Mouse (Mus musculus): ENCODE measurements around the gene Csk. TPM values are rescaled to one million over a fixed set of nuclear protein-coding genes. Genes with fewer than 3 reads are reported as not detected.

Csk gene
- total and polyA plus RNA-seq, 2 experiments from 2014 or later = 10.8 to 54.2 TPM

DNA sequence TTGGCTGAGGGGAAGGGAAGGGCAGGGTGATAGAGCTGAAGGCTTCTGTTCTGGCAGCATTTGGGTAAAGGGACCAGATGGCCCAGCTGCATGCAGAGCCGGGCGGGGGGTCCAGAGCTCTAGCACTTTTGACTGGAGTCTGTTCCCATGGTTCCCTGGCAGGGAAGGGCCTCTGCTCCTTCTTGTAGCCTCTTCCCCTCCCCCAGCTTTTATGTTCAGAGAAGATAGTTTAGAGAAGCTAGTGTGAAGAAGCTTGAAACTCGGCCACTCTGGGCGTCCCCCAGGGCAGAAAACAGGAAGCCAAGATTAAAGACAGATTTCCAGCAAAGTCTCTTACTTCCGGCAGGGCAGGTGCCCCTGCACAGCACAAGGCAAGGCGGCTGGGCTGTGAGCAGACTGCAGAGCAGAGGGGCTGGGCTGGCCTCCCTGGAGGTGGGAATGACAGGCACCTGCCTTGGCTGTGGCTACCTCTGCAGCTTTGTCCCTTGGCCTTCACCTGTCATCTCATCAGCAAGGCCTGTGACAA, 2.6 kb downstream of the Csk start:
- no peak for DNase-seq (ENCODE audit: low spot score)
- TF ChIP-seq EP300 (IDR thresholded peaks at IDR 0.05; ENCODE audit: low read depth) (no peak), CTCF (IDR thresholded peaks at IDR 0.05; ENCODE audit: low read depth) (no peak)
- 43% methylated on average over 6 of the region's 6 CpGs for WGBS
- no peak for ATAC-seq (ENCODE audit: insufficient read depth, low read depth)
- no peak overlapping the region; the same call in 1 of the 2 replicates for H3K4me2 ChIP-seq (ENCODE audit: low read depth, low read length)
- peaks cover 9% of the 10 kb centered on the region; the same call in 1 of the 2 replicates for H3K4me1 ChIP-seq (ENCODE audit: control insufficient read depth, insufficient read depth)
- no peaks in the 10 kb centered on the region for H3K9me3 ChIP-seq (replicated peaks; ENCODE audit: control insufficient read depth, low read length)
- H3K27ac ChIP-seq (ENCODE audit: low read depth) = peak overlapping the region; percentile 58; the same call in 1 of the 2 replicates
- no peaks in the 10 kb centered on the region for H3K36me3 ChIP-seq (replicated peaks; ENCODE audit: control insufficient read depth, insufficient read depth, low read length)
- no peaks in the 10 kb centered on the region for H3K27me3 ChIP-seq (ENCODE audit: control insufficient read depth, insufficient read depth, low read length)
- no peak overlapping the region for H3K4me3 ChIP-seq (ENCODE audit: low read depth, low read length)
- H3K9ac ChIP-seq (replicated peaks; ENCODE audit: low read depth, low read length) = no peak overlapping the region

DNA sequence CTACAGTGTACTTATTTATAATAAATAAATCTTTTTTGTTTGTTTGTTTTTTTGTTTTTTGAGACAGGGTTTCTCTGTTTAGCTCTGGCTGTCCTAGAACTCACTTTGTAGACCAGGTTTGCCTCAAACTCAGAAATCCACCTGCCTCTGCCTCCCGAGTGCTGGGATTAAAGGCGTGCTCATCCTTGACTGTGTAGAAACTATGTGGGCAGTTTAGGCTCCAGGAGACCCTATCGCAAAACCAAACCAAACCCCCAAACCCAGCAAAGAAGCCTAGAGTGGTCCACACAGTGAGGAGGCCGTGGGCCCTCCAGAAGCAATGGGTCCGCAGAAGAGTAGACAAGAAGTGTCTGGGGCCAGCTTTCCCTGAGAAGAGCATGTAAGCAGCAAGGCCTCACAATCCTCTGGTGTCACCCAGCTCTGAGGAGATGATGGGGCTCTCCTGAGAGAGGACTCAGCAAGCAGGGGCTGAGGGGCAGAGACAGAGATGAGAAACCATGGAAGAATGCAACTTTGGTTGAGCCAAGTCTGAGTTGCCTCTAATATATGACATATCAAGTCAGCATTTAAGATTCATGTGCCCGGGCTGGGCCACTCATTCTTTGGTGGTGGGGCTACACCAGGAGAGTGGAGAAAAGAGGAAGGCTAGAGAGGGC, 3.2 kb downstream of the Csk start:
- DNase-seq (ENCODE audit: low spot score) (no peak), ATAC-seq (ENCODE audit: insufficient read depth, low read depth) (no peak)
- H3K36me3 ChIP-seq (replicated peaks; ENCODE audit: control insufficient read depth, insufficient read depth, low read length) = no peaks in the 10 kb centered on the region
- H3K9me3 ChIP-seq (replicated peaks; ENCODE audit: control insufficient read depth, low read length) = no peaks in the 10 kb centered on the region
- H3K4me3 ChIP-seq (ENCODE audit: low read depth, low read length) = no peak overlapping the region
- TF ChIP-seq EP300 (IDR thresholded peaks at IDR 0.05; ENCODE audit: low read depth) = no peak
- no peak for TF ChIP-seq CTCF (IDR thresholded peaks at IDR 0.05; ENCODE audit: low read depth)
- no peak overlapping the region; the same call in 1 of the 2 replicates for H3K4me2 ChIP-seq (ENCODE audit: low read depth, low read length)
- H3K27me3 ChIP-seq (ENCODE audit: control insufficient read depth, insufficient read depth, low read length) = no peaks in the 10 kb centered on the region
- no peak overlapping the region for H3K9ac ChIP-seq (replicated peaks; ENCODE audit: low read depth, low read length)
- H3K27ac ChIP-seq (ENCODE audit: low read depth) = peak overlapping the region; percentile 58; the same call in 1 of the 2 replicates
- WGBS = 86% methylated on average over 6 of the region's 6 CpGs
- H3K4me1 ChIP-seq (ENCODE audit: control insufficient read depth, insufficient read depth) = peaks cover 11% of the 10 kb centered on the region; the same call in 1 of the 2 replicates

DNA sequence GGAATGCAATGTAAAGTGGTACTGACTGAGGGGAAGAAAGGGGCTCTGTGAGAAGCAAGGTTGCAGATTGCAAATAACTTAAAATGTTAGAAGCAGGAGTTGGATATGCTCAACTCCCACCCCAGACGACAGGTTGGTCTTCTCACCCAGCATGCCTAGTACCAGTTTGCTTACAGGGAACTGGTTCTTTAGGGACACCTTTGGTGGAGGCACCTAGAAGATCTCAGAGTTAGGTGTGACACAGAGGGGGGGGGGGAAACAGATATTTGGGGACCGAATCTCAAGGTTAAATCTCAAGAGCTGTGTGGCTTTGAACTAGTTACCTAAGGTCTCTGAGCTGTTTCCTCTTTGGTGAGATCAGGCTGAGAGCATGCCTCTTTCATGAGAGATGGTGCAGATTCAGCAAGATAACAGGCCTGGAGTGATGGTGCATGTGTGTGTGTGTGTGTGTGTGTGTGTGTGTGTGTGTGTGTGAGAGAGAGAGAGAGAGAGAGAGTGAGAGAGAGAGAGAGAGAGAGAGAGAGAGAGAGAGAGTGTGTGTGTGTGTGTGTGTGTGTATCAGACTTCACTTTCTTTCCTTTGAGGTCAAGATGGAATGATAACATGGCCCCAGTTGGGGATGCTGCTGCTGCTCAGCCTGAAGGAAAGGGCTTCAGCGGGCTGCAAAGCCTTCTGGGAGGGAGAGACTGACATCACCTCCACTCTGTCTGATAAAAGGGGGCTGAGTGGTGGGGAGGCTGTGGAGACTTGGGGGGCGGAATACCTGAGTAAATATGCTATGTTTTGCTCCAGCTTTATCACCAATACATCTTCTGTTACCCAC, 5.9 kb downstream of the Csk start:
- no peaks in the 10 kb centered on the region for H3K36me3 ChIP-seq (replicated peaks; ENCODE audit: control insufficient read depth, insufficient read depth, low read length)
- no peak for TF ChIP-seq EP300 (IDR thresholded peaks at IDR 0.05; ENCODE audit: low read depth)
- TF ChIP-seq CTCF (IDR thresholded peaks at IDR 0.05; ENCODE audit: low read depth) = no peak
- WGBS = 70% methylated on average over 4 of the region's 4 CpGs
- H3K27me3 ChIP-seq (ENCODE audit: control insufficient read depth, insufficient read depth, low read length) = no peaks in the 10 kb centered on the region
- H3K9me3 ChIP-seq (replicated peaks; ENCODE audit: control insufficient read depth, low read length) = no peaks in the 10 kb centered on the region
- DNase-seq (ENCODE audit: low spot score) (no peak), ATAC-seq (ENCODE audit: insufficient read depth, low read depth) (no peak)
- peak overlapping the region; percentile 2; the same call in 1 of the 2 replicates for H3K27ac ChIP-seq (ENCODE audit: low read depth)
- H3K4me1 ChIP-seq (ENCODE audit: control insufficient read depth, insufficient read depth) = peaks cover 30% of the 10 kb centered on the region
- H3K4me2 ChIP-seq (ENCODE audit: low read depth, low read length) = no peak overlapping the region
- no peak overlapping the region for H3K9ac ChIP-seq (replicated peaks; ENCODE audit: low read depth, low read length)
- H3K4me3 ChIP-seq (ENCODE audit: low read depth, low read length) = no peak overlapping the region

DNA sequence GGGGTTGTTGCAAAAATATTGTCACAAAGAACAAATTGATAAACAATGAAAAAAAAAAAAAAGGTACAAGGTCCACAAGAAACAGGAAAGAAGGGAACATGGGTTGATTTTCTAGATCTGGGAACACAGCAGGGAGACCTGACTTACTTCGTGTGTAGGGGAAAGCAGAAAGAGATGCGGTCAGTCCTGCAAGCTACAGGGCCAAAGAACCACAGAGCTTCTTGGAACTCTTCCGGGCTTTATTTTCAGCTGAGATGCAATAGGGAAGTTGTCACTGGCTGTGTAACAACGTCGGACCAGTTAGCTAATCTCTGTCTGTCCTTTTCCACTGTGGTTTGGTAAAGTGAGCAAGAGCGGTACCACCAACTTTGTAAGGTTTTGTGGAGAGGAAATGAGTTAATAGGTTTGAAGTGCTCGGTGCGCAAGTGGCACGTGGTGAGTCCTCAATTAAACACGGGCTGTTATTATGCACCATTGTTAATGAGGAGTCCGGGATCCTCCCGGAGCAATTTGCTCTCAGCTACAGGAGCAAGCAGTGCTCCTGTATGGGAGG, 6.8 kb downstream of the Csk start:
- no peak for TF ChIP-seq EP300 (IDR thresholded peaks at IDR 0.05; ENCODE audit: low read depth)
- no peak for TF ChIP-seq CTCF (IDR thresholded peaks at IDR 0.05; ENCODE audit: low read depth)
- H3K4me2 ChIP-seq (ENCODE audit: low read depth, low read length) = no peak overlapping the region
- H3K4me1 ChIP-seq (ENCODE audit: control insufficient read depth, insufficient read depth) = peaks cover 30% of the 10 kb centered on the region
- no peaks in the 10 kb centered on the region for H3K9me3 ChIP-seq (replicated peaks; ENCODE audit: control insufficient read depth, low read length)
- H3K4me3 ChIP-seq (ENCODE audit: low read depth, low read length) = no peak overlapping the region
- no peaks in the 10 kb centered on the region for H3K36me3 ChIP-seq (replicated peaks; ENCODE audit: control insufficient read depth, insufficient read depth, low read length)
- 70% methylated on average over 12 of the region's 12 CpGs for WGBS
- ATAC-seq (ENCODE audit: insufficient read depth, low read depth) (no peak), DNase-seq (ENCODE audit: low spot score) (no peak)
- no peak overlapping the region for H3K9ac ChIP-seq (replicated peaks; ENCODE audit: low read depth, low read length)
- no peaks in the 10 kb centered on the region for H3K27me3 ChIP-seq (ENCODE audit: control insufficient read depth, insufficient read depth, low read length)
- H3K27ac ChIP-seq (ENCODE audit: low read depth) = peak overlapping the region; percentile 2; the same call in 1 of the 2 replicates
